Mouse (Mus musculus) ES-E14 (cell line): ENCODE measurements around the gene Exoc4.

Source experiments
- CHD2 ChIP-seq: IDR thresholded peaks from 2 replicates; pipeline ENCODE4 v1.6.1; 2014; ENCODE audit warnings: mild to moderate bottlenecking, low read depth, low read length, inconsistent platforms
- ZNF384 ChIP-seq: IDR thresholded peaks from 2 replicates; pipeline ENCODE4 v1.6.1; 2012; ENCODE audit warnings: low read depth, low read length, inconsistent platforms

GRCm38 (mm10) chr6:33625931-33626330 lies 377.0 kb downstream of the Exoc4 start:
- no peak for TF ChIP-seq CHD2
- TF ChIP-seq ZNF384: no peak
